Mouse (Mus musculus): ENCODE results near the gene Olfr211. TPM values are rescaled to one million over a fixed set of nuclear protein-coding genes. Genes with fewer than 3 reads are reported as not detected.
"Not testable (repeated sequence)": the region's sequence is repeated elsewhere in the genome, so short reads cannot be mapped to it uniquely, and the experiment has no call there.

Olfr211 gene
- polyA plus RNA-seq, 1 experiment from 2014 or later = not detected

DNA sequence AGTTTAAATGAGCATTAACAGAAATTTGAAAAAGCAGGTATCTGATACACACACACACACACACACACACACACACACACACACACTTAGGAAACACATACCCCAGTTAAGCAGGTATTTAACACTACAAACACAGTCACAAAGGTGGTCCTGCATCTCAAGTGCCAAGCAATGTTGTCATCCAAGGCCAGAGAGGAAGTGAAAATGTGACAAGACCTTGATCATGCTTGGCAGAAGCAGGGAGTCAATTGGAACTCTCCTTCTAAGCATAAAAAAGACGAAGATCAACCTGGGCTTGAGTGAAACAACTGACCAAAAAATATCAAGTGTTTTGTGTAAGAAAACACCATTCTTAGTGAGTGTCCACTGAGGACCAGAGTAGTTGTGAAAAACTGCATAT, 7.1 kb downstream of the Olfr211 start:
- Histone ChIP-seq H3K9me3 (no peaks in the 10 kb centered on the region), H3K9ac (no peak overlapping the region), H3K4me1 (no peaks in the 10 kb centered on the region), H3K27ac (no peak overlapping the region), H3K4me3 (no peak overlapping the region), H3K4me2 (replicated peaks) (no peak overlapping the region), H3K27me3 (replicated peaks) (no peaks in the 10 kb centered on the region), H3K36me3 (no peaks in the 10 kb centered on the region)
- 88% methylated on average over 1 of the region's 1 CpGs for WGBS
- no peak for ATAC-seq (ENCODE audit: low FRiP score, low read depth)

DNA sequence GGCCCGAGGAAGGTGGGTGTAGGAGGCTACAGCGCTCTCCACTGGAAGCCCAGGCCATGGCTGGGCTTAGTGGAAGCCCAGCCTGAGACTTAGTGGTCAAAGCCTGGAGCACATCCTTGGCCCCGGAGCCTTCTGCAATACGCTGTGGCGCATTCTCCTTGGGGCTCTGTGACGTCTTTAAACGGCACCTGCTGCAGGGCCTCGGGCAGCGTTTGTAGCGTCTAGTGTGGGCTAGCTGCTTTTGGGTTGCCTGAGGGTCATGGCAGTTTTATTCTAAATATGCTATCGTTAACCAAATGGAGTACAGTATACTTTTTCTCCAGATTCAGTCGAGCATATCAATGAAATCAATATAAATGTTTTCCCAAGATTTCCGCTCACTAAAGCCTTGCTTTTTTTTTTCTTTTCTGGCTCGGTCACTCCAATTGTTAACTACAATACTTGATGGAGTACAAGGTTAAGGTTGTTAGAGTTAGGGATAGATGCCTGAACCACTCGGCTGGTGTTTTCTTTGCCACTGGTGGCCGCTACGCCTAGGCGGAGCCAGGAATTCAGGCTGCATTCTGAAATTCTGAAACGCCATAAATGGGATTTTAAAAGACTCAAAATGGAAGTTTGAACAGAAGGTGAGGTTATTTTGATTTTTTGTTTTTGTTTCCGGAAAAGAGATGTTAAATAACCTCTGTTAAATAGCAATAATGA, 17.6 kb downstream of the Olfr211 start, which contains the start of gene Olfr212:
Gene Olfr212 (plus strand): TSS at position 215 of the 702 bp plus-strand sequence.
- H3K9ac ChIP-seq; ATAC-seq (ENCODE audit: low FRiP score, low read depth); H3K36me3 ChIP-seq; H3K4me3 ChIP-seq; H3K27me3 ChIP-seq (replicated peaks); H3K4me1 ChIP-seq; H3K4me2 ChIP-seq (replicated peaks); H3K27ac ChIP-seq: not testable (repeated sequence)
- peaks cover 19% of the 10 kb centered on the region for H3K9me3 ChIP-seq
- 93% methylated on average over 20 of the region's 20 CpGs for WGBS

DNA sequence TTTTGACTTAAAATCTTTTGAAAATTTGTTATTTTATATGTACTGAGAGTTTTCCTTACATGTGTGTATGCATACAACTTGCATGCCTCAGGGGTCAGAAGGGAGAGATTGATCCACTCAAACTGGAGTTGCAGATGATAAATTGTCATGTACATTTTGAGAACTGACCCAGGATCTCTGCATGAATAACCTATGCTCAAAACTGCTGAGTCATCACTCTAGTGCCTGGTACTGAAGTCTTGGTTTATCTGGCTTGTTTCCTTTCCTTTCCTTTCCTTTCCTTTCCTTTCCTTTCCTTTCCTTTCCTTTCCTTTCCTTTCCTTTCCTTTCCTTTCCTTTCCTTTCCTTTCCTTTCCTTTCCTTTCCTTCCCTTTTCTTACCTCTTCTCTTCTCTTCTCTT, 25.9 kb downstream of the Olfr211 start:
- H3K27me3 ChIP-seq (replicated peaks) = no peaks in the 10 kb centered on the region
- H3K9ac ChIP-seq = no peak overlapping the region
- H3K36me3 ChIP-seq = no peaks in the 10 kb centered on the region
- no peak overlapping the region for H3K4me2 ChIP-seq (replicated peaks)
- H3K4me1 ChIP-seq = no peaks in the 10 kb centered on the region
- no peak overlapping the region for H3K4me3 ChIP-seq
- no peaks in the 10 kb centered on the region for H3K9me3 ChIP-seq
- no peak overlapping the region for H3K27ac ChIP-seq
- no peak for ATAC-seq (ENCODE audit: low FRiP score, low read depth)

DNA sequence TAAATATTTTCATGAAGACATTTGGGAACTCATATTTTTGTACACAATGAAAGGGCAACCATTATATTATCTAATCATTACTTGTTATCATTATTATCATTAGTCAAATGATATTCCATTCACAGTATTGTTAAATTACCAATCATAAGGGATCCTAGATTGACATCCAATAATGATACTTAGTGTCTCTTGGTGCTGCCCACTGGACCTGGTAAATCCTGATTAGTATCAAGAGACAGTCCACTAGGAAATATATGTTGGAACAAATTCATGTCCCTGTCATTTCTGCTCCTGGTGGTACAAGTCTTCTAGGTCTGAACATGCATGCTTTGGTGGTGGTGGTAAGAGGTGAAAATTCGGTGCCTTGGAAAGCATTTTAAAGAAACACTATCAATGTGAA, 49.3 kb downstream of the Olfr211 start, which contains the start of gene Olfr213:
Gene Olfr213 (plus strand): TSS at position 301 of the 400 bp plus-strand sequence.
- no peaks in the 10 kb centered on the region for H3K9me3 ChIP-seq
- WGBS = 84% methylated on average over 1 of the region's 1 CpGs

DNA sequence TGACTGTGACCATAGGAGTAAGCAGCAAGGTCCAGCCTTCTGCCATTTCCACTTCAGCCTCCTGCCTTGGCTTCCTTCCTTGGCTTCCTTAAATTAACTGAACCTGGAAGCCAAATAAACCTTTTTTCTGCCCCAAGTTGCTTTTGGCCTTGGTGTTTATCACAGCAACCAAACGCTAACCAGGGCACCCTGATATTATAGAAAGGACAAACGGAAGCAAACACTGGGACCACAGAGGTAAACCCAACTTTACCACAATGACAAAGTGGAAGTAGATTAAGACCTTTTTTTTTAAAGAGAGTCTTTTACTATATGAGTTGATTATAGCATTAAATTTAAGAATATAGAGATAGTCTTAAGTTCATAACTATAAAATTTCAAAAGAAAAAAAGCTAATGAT, 53.6 kb downstream of the Olfr211 start:
- Histone ChIP-seq H3K27ac (no peak overlapping the region), H3K36me3 (no peaks in the 10 kb centered on the region), H3K9me3 (no peaks in the 10 kb centered on the region), H3K4me3 (no peak overlapping the region), H3K4me1 (no peaks in the 10 kb centered on the region), H3K9ac (no peak overlapping the region), H3K4me2 (replicated peaks) (no peak overlapping the region), H3K27me3 (replicated peaks) (no peaks in the 10 kb centered on the region)
- 88% methylated on average over 2 of the region's 2 CpGs for WGBS
- ATAC-seq (ENCODE audit: low FRiP score, low read depth) = no peak

More for the DNA sequence above, 49.3 kb downstream of the Olfr211 start, which contains the start of gene Olfr213:
- Histone ChIP-seq H3K4me3 (no peak within 1 kb of the TSS), H3K4me2 (replicated peaks) (no peak within 1 kb of the TSS), H3K9ac (no peak within 1 kb of the TSS), H3K27ac (no peak within 1 kb of the TSS), H3K4me1 (no peaks in the 10 kb centered on the region), H3K36me3 (no peaks in the 10 kb centered on the region), H3K27me3 (replicated peaks) (no peaks in the 10 kb centered on the region)
- ATAC-seq (ENCODE audit: low FRiP score, low read depth) = no peak

Other genes with a start within 250 kb of the Olfr211 start
- 6.5 and 7.1 TPM in 2 replicates for gene Zfand4, start 224.9 kb upstream of the Olfr211 start, polyA plus RNA-seq (2016; fragmentation: Nextera tagmentation; extraction: Ambion mirVana)
- gene March8, start 151.1 kb upstream of the Olfr211 start, polyA plus RNA-seq (2016; fragmentation: Nextera tagmentation; extraction: Ambion mirVana) = 58.2 and 65.6 TPM in 2 replicates
- 0.41 and 0.71 TPM in 2 replicates for gene Alox5, start 27.9 kb upstream of the Olfr211 start, polyA plus RNA-seq (2016; fragmentation: Nextera tagmentation; extraction: Ambion mirVana)
- not detected in 2 replicates for gene Olfr212, start 17.4 kb downstream of the Olfr211 start, polyA plus RNA-seq (2016; fragmentation: Nextera tagmentation; extraction: Ambion mirVana)
- not detected in 2 replicates for gene Olfr213, start 49.4 kb downstream of the Olfr211 start, polyA plus RNA-seq (2016; fragmentation: Nextera tagmentation; extraction: Ambion mirVana)
- 0.20 and 0.45 TPM in 2 replicates for gene Gm5580, start 62.0 kb downstream of the Olfr211 start, polyA plus RNA-seq (2016; fragmentation: Nextera tagmentation; extraction: Ambion mirVana)
- not detected in 2 replicates for gene Olfr214, start 65.1 kb downstream of the Olfr211 start, polyA plus RNA-seq (2016; fragmentation: Nextera tagmentation; extraction: Ambion mirVana)
- gene Olfr215, start 95.1 kb downstream of the Olfr211 start, polyA plus RNA-seq (2016; fragmentation: Nextera tagmentation; extraction: Ambion mirVana) = not detected in 2 replicates
- 236 and 240 TPM in 2 replicates for gene Zfp422, start 139.9 kb downstream of the Olfr211 start, polyA plus RNA-seq (2016; fragmentation: Nextera tagmentation; extraction: Ambion mirVana)
- gene Depp1, start 161.5 kb downstream of the Olfr211 start, polyA plus RNA-seq (2016; fragmentation: Nextera tagmentation; extraction: Ambion mirVana) = 12.3 and 14.6 TPM in 2 replicates
- gene Rassf4, start 184.9 kb downstream of the Olfr211 start, polyA plus RNA-seq (2016; fragmentation: Nextera tagmentation; extraction: Ambion mirVana) = 34.1 and 38.3 TPM in 2 replicates
- gene Tmem72, start 227.8 kb downstream of the Olfr211 start, polyA plus RNA-seq (2016; fragmentation: Nextera tagmentation; extraction: Ambion mirVana) = 0.09 and 0.10 TPM in 2 replicates

Measured in neural tube, embryonic 12.5 days (tissue).